Mouse (Mus musculus) limb, embryonic 12.5 days (tissue): ENCODE data around the gene Esrrb. TPM values are rescaled to one million over a fixed set of nuclear protein-coding genes. Genes with fewer than 3 reads are reported as not detected.

Experiments
- polyA plus RNA-seq: library from polyadenylated mRNA; unstranded; fragments of >200 nt; fragmentation: Nextera tagmentation; extraction: Ambion mirVana; gene quantifications from 2 replicates; pipeline ENCODE4 v1.2.1, GENCODE M21; 2016

Esrrb gene
- polyA plus RNA-seq, 1 experiment from 2014 or later: 0.74 TPM

Other genes with a start within 250 kb of the Esrrb start
- gene Gpatch2l, start 119.3 kb upstream of the Esrrb start, polyA plus RNA-seq: 20.3 and 20.7 TPM in 2 replicates